Mouse (Mus musculus): ENCODE measurements around the gene Krt7. TPM values are rescaled to one million over a fixed set of nuclear protein-coding genes. Genes with fewer than 3 reads are reported as not detected.

Krt7 gene
- polyA plus RNA-seq, 1 experiment from 2014 or later = 1.7 TPM

DNA sequence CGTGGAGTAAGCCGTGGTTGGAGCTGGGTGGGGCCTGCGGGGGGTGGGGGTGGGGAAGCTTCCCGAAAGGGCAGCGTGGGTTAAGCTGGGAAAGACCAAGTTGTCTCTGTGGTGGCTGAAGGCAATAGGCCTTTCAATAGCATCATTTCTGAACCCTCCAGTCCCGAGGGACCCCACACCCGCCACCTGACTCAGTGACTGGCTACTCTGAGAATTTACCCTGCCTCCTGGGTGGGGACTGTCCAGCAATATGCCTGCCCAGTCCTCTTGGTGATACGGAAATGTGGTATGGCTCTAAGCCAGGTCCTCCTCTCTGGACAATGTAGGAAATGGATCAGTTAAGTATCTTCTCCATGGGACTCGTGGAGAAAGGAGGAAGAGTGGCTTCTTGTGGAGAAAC is 29.1 kb upstream of the Krt7 start:
- H3K27me3 ChIP-seq = no peaks in the 10 kb centered on the region
- H3K4me1 ChIP-seq (replicated peaks) = peaks cover 3% of the 10 kb centered on the region; the same call in 1 of the 2 replicates
- 42% methylated on average over 9 of the region's 9 CpGs for WGBS (ENCODE audit: insufficient replicate concordance)
- H3K36me3 ChIP-seq (replicated peaks) = no peaks in the 10 kb centered on the region
- H3K4me3 ChIP-seq (replicated peaks) = no peak overlapping the region
- no peak overlapping the region for H3K4me2 ChIP-seq
- ATAC-seq (ENCODE audit: insufficient read depth) = no peak
- H3K9ac ChIP-seq = no peak overlapping the region
- no peaks in the 10 kb centered on the region for H3K9me3 ChIP-seq (replicated peaks)
- H3K27ac ChIP-seq (replicated peaks) = no peak overlapping the region

DNA sequence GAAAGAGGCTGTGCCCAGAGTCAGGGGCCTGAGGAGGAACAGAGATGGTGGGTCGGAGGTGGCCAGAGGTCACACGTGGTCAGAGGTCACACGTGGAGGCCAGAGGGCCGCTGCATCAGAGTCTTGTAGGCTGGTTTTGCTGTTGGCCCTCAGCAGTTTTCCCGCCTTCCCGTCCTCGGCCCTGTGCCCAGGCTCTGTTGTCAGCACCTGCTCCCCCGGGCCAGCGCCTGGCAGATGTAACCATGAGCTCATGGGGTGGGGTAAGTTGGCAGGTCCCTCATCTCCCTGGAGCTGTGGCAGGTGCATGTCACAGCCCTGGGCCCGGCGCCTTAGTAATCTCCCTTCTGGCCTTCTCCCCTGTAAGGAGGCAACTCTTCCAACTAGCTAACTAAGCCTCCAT is 28.0 kb upstream of the Krt7 start:
- Histone ChIP-seq H3K9me3 (replicated peaks) (no peaks in the 10 kb centered on the region), H3K4me2 (no peak overlapping the region), H3K27ac (replicated peaks) (no peak overlapping the region), H3K4me1 (replicated peaks) (peaks cover 3% of the 10 kb centered on the region; the same call in 1 of the 2 replicates), H3K36me3 (replicated peaks) (no peaks in the 10 kb centered on the region), H3K4me3 (replicated peaks) (no peak overlapping the region), H3K9ac (no peak overlapping the region), H3K27me3 (no peaks in the 10 kb centered on the region)
- WGBS (ENCODE audit: insufficient replicate concordance) = 64% methylated on average over 11 of the region's 11 CpGs
- ATAC-seq (ENCODE audit: insufficient read depth) = no peak

DNA sequence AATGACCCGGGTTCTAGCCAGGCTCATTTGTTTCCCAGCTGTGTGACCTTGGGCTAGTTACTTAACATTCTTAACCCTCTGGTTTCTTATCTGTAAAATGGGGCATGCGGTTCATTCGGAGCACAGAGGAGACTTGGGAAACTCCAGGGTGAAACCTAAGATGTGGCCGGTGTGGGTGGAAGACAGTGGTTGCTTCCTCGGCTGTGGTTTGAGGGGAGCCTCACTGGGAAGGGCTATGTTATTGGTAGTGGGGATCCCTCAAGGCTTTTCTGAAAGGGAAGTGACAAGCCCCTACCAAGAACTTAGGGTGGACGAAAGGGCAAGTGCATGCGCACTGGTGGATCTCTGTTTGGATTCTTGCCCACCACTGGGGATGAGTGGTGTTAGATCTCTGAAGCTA is 26.2 kb upstream of the Krt7 start:
- Histone ChIP-seq H3K4me1 (replicated peaks) (0 out of 2 replicates have a peak, but pooled peaks cover 3% of the 10 kb centered on the region), H3K4me2 (no peak overlapping the region), H3K9ac (no peak overlapping the region), H3K27me3 (no peaks in the 10 kb centered on the region), H3K9me3 (replicated peaks) (no peaks in the 10 kb centered on the region), H3K4me3 (replicated peaks) (no peak overlapping the region), H3K27ac (replicated peaks) (no peak overlapping the region), H3K36me3 (replicated peaks) (no peaks in the 10 kb centered on the region)
- 40% methylated on average over 7 of the region's 7 CpGs for WGBS (ENCODE audit: insufficient replicate concordance)
- ATAC-seq (ENCODE audit: insufficient read depth) = no peak

- 0 out of 2 replicates have a peak, but pooled peaks cover 3% of the 10 kb centered on the region for H3K4me1 ChIP-seq (replicated peaks)
- H3K9me3 ChIP-seq (replicated peaks) = no peaks in the 10 kb centered on the region
- no peaks in the 10 kb centered on the region for H3K36me3 ChIP-seq (replicated peaks)
- no peak overlapping the region for H3K4me2 ChIP-seq
- 77% methylated on average over 6 of the region's 6 CpGs for WGBS (ENCODE audit: insufficient replicate concordance)
- H3K9ac ChIP-seq = no peak overlapping the region
- no peak overlapping the region for H3K4me3 ChIP-seq (replicated peaks)
- no peaks in the 10 kb centered on the region for H3K27me3 ChIP-seq
- ATAC-seq (ENCODE audit: insufficient read depth) = no peak
- H3K27ac ChIP-seq (replicated peaks) = no peak overlapping the region
Measured at GRCm38 (mm10) chr15:101385064-101385463, 25.8 kb upstream of the Krt7 start.

DNA sequence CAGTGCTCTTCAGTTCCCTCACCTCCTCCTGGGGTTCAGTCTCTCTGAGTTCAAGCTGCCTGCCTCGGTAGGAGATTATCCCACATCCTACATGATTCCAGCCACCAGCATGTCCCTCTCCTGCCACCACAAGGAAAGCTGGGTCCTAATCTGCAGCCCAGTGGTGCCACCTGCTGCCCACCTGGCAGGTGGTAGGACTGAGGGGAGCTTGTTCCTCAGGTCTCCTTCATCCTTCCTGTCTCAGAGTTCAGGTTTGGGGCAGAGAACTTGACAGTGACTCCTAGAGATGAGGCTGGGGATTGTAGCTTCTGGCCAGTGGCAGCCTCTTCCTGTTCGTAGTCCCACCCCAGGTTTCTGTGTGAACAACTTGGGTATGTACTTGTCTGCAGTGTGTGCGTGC is 23.7 kb upstream of the Krt7 start:
- Histone ChIP-seq H3K27me3 (no peaks in the 10 kb centered on the region), H3K4me1 (replicated peaks) (0 out of 2 replicates have a peak, but pooled peaks cover 3% of the 10 kb centered on the region), H3K27ac (replicated peaks) (no peak overlapping the region), H3K9me3 (replicated peaks) (no peaks in the 10 kb centered on the region), H3K9ac (no peak overlapping the region), H3K36me3 (replicated peaks) (no peaks in the 10 kb centered on the region), H3K4me3 (replicated peaks) (no peak overlapping the region), H3K4me2 (no peak overlapping the region)
- WGBS (ENCODE audit: insufficient replicate concordance) = 48% methylated on average over 3 of the region's 3 CpGs
- no peak for ATAC-seq (ENCODE audit: insufficient read depth)

GRCm38 (mm10) chr15:101388034-101388541 is 22.8 kb upstream of the Krt7 start:
- no peaks in the 10 kb centered on the region for H3K9me3 ChIP-seq (replicated peaks)
- no peaks in the 10 kb centered on the region for H3K27me3 ChIP-seq
- ATAC-seq (ENCODE audit: insufficient read depth) = no peak
- H3K27ac ChIP-seq (replicated peaks) = no peak overlapping the region
- no peak overlapping the region for H3K4me2 ChIP-seq
- WGBS (ENCODE audit: insufficient replicate concordance) = 13% methylated on average over 5 of the region's 5 CpGs
- H3K36me3 ChIP-seq (replicated peaks) = no peaks in the 10 kb centered on the region
- no peak overlapping the region for H3K9ac ChIP-seq
- H3K4me1 ChIP-seq (replicated peaks) = 0 out of 2 replicates have a peak, but pooled peaks cover 3% of the 10 kb centered on the region
- no peak overlapping the region for H3K4me3 ChIP-seq (replicated peaks)

- Histone ChIP-seq H3K4me1 (replicated peaks) (no peaks in the 10 kb centered on the region), H3K9me3 (replicated peaks) (no peaks in the 10 kb centered on the region), H3K27me3 (no peaks in the 10 kb centered on the region), H3K27ac (replicated peaks) (no peak overlapping the region), H3K4me3 (replicated peaks) (no peak overlapping the region), H3K4me2 (no peak overlapping the region), H3K9ac (no peak overlapping the region), H3K36me3 (replicated peaks) (no peaks in the 10 kb centered on the region)
- ATAC-seq (ENCODE audit: insufficient read depth) = no peak
- WGBS (ENCODE audit: insufficient replicate concordance) = 65% methylated on average over 5 of the region's 5 CpGs
Measured at GRCm38 (mm10) chr15:101390203-101390602, 20.6 kb upstream of the Krt7 start.

DNA sequence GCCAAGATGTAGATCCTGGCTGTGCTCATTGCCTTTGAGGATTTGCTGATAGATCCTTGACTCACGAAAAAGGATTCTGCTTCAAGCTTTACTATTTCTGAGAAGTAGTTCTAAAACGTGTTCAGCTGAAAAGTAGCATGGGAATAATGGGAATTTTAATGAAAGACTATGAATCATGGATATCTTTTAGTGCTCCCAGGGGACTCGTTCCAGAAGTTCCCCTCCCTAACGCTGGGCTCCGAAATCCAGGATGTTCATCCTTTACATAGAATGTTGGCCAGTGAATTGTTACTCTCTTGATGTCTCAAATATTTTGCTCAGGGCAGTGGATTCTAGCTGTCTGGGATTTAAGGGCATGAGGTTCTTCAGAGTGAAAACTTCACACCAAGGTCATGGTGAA is 18.6 kb upstream of the Krt7 start:
- Histone ChIP-seq H3K4me3 (replicated peaks) (no peak overlapping the region), H3K36me3 (replicated peaks) (no peaks in the 10 kb centered on the region), H3K4me1 (replicated peaks) (no peaks in the 10 kb centered on the region), H3K9me3 (replicated peaks) (no peaks in the 10 kb centered on the region), H3K27me3 (no peaks in the 10 kb centered on the region), H3K9ac (no peak overlapping the region), H3K27ac (replicated peaks) (no peak overlapping the region), H3K4me2 (no peak overlapping the region)
- ATAC-seq (ENCODE audit: insufficient read depth) = no peak
- 65% methylated on average over 5 of the region's 5 CpGs for WGBS (ENCODE audit: insufficient replicate concordance)

- Histone ChIP-seq H3K36me3 (replicated peaks) (no peaks in the 10 kb centered on the region), H3K9me3 (replicated peaks) (no peaks in the 10 kb centered on the region), H3K4me1 (replicated peaks) (no peaks in the 10 kb centered on the region), H3K9ac (no peak overlapping the region), H3K27me3 (no peaks in the 10 kb centered on the region), H3K4me3 (replicated peaks) (no peak overlapping the region), H3K27ac (replicated peaks) (no peak overlapping the region), H3K4me2 (no peak overlapping the region)
- WGBS (ENCODE audit: insufficient replicate concordance) = 54% methylated on average over 7 of the region's 7 CpGs
- ATAC-seq (ENCODE audit: insufficient read depth) = no peak
Measured at GRCm38 (mm10) chr15:101394908-101395307, 15.9 kb upstream of the Krt7 start.

DNA sequence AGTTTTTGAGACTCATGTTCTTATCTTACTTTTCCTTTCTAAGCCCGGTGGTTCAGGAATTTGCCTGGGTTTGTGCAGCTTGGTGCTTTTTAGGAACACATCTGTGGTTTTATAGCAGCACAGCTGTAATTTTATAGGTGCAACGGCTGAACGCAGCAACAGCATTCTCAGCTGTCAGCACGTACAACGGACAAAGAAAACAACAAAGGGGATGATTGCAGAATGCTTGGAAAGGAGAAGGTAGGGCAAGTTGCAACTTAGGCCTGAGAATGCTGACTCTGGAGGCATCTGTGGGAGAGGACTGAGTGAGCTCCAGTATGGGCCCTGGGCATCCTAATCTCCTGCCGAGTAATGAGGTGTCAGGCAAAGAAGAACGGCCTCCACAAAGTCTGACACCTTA is 14.4 kb upstream of the Krt7 start:
- WGBS (ENCODE audit: insufficient replicate concordance) = 55% methylated on average over 7 of the region's 7 CpGs
- no peak overlapping the region for H3K27ac ChIP-seq (replicated peaks)
- no peak overlapping the region for H3K4me3 ChIP-seq (replicated peaks)
- no peak overlapping the region for H3K9ac ChIP-seq
- no peaks in the 10 kb centered on the region for H3K9me3 ChIP-seq (replicated peaks)
- no peaks in the 10 kb centered on the region for H3K36me3 ChIP-seq (replicated peaks)
- no peak overlapping the region for H3K4me2 ChIP-seq
- no peaks in the 10 kb centered on the region for H3K27me3 ChIP-seq
- ATAC-seq (ENCODE audit: insufficient read depth) = no peak
- H3K4me1 ChIP-seq (replicated peaks) = no peaks in the 10 kb centered on the region

DNA sequence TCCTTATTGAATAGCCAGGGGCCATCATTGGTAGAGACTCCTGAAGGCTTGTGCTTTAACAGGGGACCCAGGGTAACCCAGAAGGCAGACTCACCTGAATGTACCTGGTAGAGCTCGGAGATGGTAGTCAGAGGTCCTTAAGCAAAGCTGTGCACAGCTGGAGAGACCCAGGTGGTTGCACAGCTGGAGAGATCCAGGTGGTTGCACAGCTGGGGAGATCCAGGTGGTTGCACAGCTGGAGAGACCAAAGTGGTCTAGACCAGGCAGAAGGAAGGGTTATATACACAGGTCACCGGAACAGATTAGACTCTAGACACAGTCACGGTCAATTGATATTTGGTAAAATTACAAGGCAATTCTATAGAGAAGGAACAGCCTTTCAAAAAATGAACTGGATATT is 13.9 kb upstream of the Krt7 start:
- no peak overlapping the region for H3K4me3 ChIP-seq (replicated peaks)
- no peak overlapping the region for H3K9ac ChIP-seq
- H3K27me3 ChIP-seq = no peaks in the 10 kb centered on the region
- no peaks in the 10 kb centered on the region for H3K9me3 ChIP-seq (replicated peaks)
- WGBS (ENCODE audit: insufficient replicate concordance) = 71% methylated on average over 3 of the region's 3 CpGs
- no peak overlapping the region for H3K27ac ChIP-seq (replicated peaks)
- H3K4me1 ChIP-seq (replicated peaks) = no peaks in the 10 kb centered on the region
- H3K36me3 ChIP-seq (replicated peaks) = no peaks in the 10 kb centered on the region
- H3K4me2 ChIP-seq = no peak overlapping the region
- no peak for ATAC-seq (ENCODE audit: insufficient read depth)

- no peak overlapping the region for H3K27ac ChIP-seq (replicated peaks)
- H3K36me3 ChIP-seq (replicated peaks) = no peaks in the 10 kb centered on the region
- H3K4me1 ChIP-seq (replicated peaks) = no peaks in the 10 kb centered on the region
- H3K9me3 ChIP-seq (replicated peaks) = no peaks in the 10 kb centered on the region
- H3K27me3 ChIP-seq = no peaks in the 10 kb centered on the region
- ATAC-seq (ENCODE audit: insufficient read depth) = no peak
- H3K4me3 ChIP-seq (replicated peaks) = no peak overlapping the region
- 63% methylated on average over 2 of the region's 2 CpGs for WGBS (ENCODE audit: insufficient replicate concordance)
- H3K9ac ChIP-seq = no peak overlapping the region
- no peak overlapping the region for H3K4me2 ChIP-seq
Measured at GRCm38 (mm10) chr15:101397683-101398082, 13.2 kb upstream of the Krt7 start.

All from liver, embryonic 15.5 days (tissue).